Mouse (Mus musculus) cerebellum, adult (tissue): ENCODE data around the gene Gm10518.
A peak's percentile ranks its signal among the peaks of the same experiment; 100 is the strongest.

Source experiments
- ATAC-seq: cut with Nextera tagmentation; 2 replicates; pipeline ENCODE4 v1.9.2; 2017; ENCODE audit warnings: mild to moderate bottlenecking, moderate library complexity, mixed read lengths; ENCODE audit not compliant: insufficient number of reproducible peaks, low FRiP score, low TSS enrichment

Gm10518 gene

DNA sequence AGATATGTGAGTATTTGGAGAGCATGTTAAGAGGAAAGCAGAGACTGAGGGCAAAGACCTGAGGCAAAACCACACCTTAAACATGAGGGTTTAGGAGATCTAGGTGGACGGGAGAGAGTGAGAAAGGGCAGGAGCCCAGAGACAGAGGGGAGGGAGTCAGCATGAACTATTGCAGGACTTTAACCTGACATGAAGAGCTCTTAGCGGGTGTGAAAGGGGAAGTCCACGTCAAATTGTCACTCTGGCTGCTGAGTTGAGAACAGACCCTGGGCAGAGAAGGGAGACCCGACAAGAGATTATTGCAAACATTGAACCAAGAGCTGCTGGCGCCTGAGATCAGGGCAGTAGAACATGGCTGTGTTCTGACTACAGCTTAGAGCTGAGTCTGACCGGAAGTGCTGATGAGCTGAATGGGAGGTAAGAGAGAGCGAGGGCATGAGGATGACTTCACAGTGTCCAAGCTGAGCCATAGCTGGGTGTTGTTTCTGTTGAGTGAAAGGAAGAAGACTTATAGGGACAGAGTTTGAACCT is 29.6 kb downstream of the Gm10518 start:
- ATAC-seq: no peak

DNA sequence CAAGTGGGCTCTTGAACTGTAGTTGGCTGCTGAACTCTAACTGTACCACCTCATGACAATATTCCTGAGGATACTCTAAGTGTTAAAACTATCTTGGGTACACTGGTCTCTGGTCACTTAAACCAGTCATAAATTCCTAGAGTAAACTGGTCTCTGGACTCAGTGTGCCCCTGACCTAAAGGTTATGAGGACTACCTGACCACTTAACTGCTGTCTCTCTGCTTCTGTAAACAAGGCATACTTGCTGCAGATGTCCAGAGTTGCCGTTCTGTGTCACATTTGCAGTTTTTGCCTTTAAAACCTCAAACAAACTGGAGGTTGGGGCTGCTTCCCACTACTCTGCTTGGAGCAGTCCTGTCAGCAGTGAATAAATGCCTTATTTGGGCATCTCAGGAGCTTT is 30.4 kb downstream of the Gm10518 start:
- ATAC-seq: no peak

DNA sequence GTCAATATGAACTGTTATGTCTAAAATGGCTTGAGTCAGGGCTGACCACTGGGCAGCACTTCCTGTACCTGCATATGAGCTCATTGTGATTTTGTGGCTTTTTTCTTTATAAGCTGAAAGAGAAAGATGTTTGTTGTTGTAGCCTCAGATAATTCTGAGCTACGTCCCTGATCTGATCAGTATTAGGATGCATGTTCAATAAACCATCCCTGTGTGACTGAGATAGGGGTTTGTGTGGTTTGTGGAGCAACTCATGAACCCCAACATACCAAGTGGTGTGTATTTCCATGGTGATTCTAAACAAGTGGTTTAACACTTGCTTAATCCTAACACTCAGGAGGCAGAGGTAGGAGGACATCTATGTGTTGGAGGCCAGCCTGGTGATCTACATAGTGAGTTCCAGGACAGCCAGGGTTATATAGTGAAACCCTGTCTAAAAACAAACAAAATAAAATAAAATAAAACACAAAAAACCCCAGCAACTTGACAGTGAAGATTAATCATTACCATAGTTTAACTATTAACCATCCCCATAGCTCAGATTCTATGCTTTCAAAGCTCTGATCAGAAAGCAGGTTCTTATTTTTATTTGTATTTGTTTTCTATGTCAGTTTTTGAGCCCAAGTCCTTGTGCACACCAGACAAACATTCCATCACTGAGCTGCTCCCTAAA is 32.7 kb downstream of the Gm10518 start:
- no peak for ATAC-seq

DNA sequence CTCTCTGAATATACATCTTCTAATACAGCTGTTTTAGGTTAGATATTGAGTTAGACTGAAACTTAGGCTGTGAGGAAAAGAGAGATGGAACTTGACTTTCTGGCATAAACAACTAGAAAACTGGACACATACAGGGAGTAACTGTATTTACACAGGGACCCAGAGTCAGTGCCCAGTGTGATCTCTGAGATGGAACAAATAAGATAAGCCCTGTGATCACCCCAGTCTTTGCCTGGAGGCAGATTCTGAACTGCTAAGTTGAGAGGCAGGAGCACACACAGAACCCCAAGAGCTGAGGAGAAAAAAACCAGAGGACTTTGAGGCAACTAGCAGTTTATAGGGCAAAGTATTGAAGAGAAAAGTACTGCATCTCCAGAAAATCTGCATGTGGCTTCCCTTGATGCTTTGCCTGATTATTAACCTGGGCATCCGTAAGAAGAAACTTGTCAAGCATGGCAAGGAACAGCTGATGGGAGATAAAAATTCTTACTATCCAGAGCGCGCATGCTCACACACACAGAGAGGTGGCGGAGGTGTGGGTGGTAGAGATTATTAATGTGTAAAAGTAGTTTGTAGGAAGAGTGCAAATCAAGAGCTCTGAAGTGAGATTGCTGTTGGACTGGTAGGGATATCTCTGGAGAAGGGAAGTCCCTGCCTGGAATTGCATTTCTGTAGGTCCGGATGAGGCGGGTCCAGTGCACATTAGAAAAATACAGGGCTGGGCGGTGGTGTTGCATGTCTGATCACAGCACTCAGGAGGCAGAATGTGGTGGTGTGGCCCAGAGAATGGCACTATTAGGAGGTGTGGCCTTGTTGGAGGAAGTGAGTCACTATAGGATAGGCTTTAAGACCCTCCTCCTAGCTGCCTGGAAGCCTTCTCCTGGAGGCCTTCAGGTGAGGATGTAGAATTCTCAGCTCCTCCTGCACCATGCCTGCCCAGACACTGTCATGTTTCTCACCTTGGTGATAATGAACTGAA is 33.5 kb downstream of the Gm10518 start:
- no peak for ATAC-seq

GRCm38 (mm10) chr1:179842568-179842967 is 39.4 kb downstream of the Gm10518 start:
- no peak for ATAC-seq

DNA sequence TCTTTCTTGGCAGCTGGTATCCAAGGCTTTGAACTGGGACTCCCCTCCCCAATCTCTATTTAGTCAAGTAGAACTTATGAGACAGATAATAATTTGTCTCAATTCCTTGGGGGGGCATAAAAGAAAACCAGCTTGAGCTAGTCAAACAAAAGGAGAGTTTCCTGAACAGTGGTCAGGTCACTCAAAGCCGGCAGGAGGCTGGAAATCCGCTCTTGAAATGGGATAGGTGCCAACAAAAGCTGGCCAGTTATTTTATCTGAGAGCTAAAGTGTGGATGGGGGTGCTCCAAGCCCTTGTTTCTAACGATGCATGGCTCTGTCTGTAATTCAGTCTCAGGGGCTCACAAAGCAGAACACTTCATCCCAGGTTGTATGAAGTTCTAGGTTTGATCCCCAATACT is 40.8 kb downstream of the Gm10518 start:
- no peak for ATAC-seq

DNA sequence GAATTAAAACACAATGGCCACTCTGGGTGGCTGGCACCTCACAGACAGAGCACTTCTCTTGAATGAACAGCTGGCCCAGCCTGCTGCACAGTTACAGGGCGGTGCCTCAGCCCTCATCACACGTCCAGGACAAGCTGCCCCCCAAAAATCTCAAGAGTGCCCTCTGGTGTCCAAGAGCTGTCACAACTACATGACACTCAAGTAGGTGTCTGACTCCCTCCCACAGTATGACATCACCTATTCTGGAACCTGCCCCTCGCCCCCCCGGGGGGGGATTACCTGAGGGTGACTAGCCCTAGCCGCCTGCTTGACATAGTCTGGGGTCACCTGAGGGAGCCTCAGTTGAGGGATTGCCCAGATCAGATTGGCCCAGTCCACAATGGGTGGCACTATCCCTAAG is 41.7 kb downstream of the Gm10518 start:
- no peak for ATAC-seq

DNA sequence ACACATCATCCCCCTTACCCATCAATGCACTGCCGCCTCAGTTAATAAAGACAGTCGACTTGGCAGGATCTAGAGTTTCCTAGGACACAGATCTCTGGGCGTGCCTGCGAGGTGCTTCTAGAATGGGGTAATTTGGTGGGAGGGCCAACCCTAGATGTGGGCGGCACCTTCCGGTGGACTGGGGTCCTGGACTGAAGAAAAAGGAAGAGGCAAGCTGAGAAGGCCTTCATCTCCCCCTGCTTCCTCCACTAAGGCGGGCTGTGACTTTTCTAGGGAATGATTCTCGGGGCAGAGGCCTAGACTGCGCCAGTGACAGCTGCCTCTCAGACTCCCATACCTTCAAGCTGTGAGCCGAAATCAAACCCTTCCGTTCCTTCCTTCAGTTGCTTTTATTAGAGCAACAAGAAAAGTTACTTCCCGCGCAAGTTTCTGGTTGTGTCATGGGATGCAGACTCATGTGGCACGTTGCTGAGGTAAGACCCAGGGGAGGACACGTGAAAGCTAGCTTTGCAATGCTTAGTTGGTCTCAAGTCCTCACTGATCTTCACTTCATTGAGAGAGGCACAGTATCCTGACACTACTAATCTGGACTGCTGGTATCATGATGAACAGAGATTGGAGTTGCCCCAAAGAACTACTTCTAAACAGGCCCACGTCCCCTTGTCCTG is 42.8 kb downstream of the Gm10518 start:
- ATAC-seq: no peak

DNA sequence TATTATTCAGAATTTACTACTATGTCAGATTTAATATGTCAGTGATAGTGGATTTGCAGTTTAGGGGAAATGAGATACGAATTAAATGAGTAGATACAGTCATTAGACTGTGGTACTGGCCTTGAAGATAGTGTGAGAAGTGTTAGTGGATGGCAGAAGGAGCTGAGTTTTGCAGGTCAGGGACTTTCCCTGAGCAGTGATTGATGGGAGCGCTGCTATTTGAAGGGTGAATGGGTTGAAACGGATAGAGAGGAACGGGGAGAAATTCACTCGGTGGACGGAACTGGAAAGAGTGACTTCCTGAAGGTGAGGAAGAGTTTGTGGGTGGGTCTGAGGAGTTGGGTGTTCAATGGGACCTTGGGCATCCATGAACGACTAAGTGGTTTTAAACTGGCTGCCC is 44.0 kb downstream of the Gm10518 start:
- ATAC-seq: no peak; the same call in 1 of the 2 replicates

DNA sequence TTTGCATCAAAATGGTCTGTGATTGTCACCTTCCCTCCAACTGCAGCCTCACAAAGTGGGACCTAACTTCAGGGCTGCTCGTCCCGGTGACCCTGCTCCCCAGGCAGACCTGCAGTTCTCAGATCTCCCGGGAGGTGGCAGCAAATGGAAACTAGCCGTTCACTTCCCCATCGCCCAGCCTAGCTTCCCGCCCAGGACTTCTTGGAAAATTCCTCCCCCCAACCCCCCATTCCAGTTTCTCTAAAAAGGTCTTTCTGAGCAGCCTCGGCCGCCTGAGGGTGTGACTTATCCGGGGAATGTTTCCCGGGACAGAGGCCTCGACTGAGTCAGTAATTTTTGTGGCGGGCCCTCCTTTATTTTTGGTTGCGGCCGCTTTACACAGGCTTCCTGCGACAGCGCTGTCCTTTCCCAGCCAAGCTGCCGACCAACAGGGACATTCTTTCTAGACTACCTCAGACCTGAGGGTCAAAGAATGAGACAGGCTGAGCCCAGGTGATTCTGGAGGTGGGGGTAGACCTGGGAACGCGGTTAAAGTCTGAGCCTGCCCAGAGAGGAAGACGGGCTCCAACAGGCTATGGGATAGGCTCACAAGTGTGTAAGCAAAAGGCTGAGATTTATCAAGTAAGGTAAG is 44.7 kb downstream of the Gm10518 start:
- ATAC-seq: peak; percentile 62

DNA sequence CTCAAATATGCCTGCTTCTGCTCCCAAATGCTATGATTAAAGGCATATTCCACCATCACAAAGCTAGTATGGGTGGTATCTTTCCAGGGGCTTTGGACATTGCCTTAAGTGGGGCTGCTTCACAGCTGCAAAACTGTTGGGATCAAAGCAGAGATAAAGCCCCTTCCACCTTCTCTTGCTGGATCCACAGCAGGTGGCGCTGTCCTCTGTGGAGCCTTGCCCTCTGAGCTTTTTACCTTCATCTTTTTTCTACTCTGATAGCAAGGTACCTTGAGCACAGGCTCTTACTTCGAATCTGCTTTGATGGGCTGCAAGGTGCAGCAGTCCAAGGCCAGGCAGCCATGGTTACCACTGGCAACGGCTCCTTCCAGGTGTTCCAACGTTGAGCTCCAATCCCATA is 50.2 kb downstream of the Gm10518 start:
- ATAC-seq: no peak
